Mouse (Mus musculus): Measurements from ENCODE around the gene Fto.

- TF ChIP-seq RCOR1 (conservative IDR thresholded peaks at IDR 0.05; ENCODE audit: low read depth, low read length) (no peak), EP300 (IDR thresholded peaks at IDR 0.05; ENCODE audit: low read length) (no peak), CTCF (conservative IDR thresholded peaks at IDR 0.05 in 1 of 2, IDR thresholded peaks at IDR 0.05 in 1 of 2; ENCODE audit: low read depth in 2 of 2, low read length in 2 of 2) (no peak), USF2 (conservative IDR thresholded peaks at IDR 0.05; ENCODE audit: low read depth, low read length) (no peak), POLR2A (IDR thresholded peaks at IDR 0.05; ENCODE audit: low read depth, low read length) (no peak), SMC3 (IDR thresholded peaks at IDR 0.05; ENCODE audit: low read depth, low read length) (no peak), UBTF (IDR thresholded peaks at IDR 0.05; ENCODE audit: low read depth, low read length) (no peak), HCFC1 (IDR thresholded peaks at IDR 0.05; ENCODE audit: low read depth, low read length) (no peak), MXI1 (IDR thresholded peaks at IDR 0.05; ENCODE audit: low read depth, low read length) (no peak), GABPA (IDR thresholded peaks at IDR 0.05; ENCODE audit: insufficient replicate concordance, low read depth, low read length) (no peak), NELFE (IDR thresholded peaks at IDR 0.05; ENCODE audit: low read depth, low read length) (no peak), ZC3H11A (IDR thresholded peaks at IDR 0.05; ENCODE audit: low read depth, low read length) (no peak), RAD21 (IDR thresholded peaks at IDR 0.05; ENCODE audit: low read depth, low read length) (no peak), KAT2A (IDR thresholded peaks at IDR 0.05; ENCODE audit: insufficient replicate concordance, low read length) (no peak)
Measured at GRCm38 (mm10) chr8:91504360-91504759, 191.0 kb downstream of the Fto start.

Measured in CH12.LX (cell line).